Mouse (Mus musculus): ENCODE data around the gene Ctsa. TPM values are rescaled to one million over a fixed set of nuclear protein-coding genes. Genes with fewer than 3 reads are reported as not detected.

Gene Ctsa
- polyA plus RNA-seq, 1 experiment, result 318 TPM

GRCm38 (mm10) chr2:164804533-164805331, 27.9 kb upstream of the Ctsa start, which contains the start of the genes Acot8 and Zswim3:
Gene Acot8, minus strand, starts transcription at chr2:164804882.
Gene Zswim3, plus strand, starts transcription at chr2:164805098.
- Histone ChIP-seq H3K36me3 (ENCODE audit: control insufficient read depth, insufficient read depth, low read length) (peaks cover 7% of the 10 kb centered on the region), H3K4me1 (ENCODE audit: control insufficient read depth, insufficient read depth, insufficient read length) (peaks cover 8% of the 10 kb centered on the region; the same call in 1 of the 2 replicates), H3K27me3 (ENCODE audit: control insufficient read depth, insufficient read depth, low read length) (no peaks in the 10 kb centered on the region), H3K4me3 (ENCODE audit: extremely low read depth, insufficient read depth, insufficient read length) (peak within 1 kb of the TSS; percentile 93), H3K27ac (ENCODE audit: insufficient read depth, low read length) (peak within 1 kb of the TSS; percentile 89)
- TF ChIP-seq POLR2A (IDR thresholded peaks at IDR 0.05; ENCODE audit: low read depth, low read length), result peak; percentile 90
- no peak for TF ChIP-seq CTCF (IDR thresholded peaks at IDR 0.05; ENCODE audit: extremely low read depth, insufficient read depth, insufficient read length, insufficient replicate concordance)
- peak; percentile 96 to 98 for DNase-seq (ENCODE audit: low read depth in 1 of 2, low spot score in 2 of 2)
- 1% methylated on average over 47 of the region's 47 CpGs for WGBS

GRCm38 (mm10) chr2:164805332-164805718, 27.3 kb upstream of the Ctsa start:
- H3K36me3 ChIP-seq (ENCODE audit: control insufficient read depth, insufficient read depth, low read length), result peaks cover 3% of the 10 kb centered on the region
- TF ChIP-seq POLR2A (IDR thresholded peaks at IDR 0.05; ENCODE audit: low read depth, low read length) (no peak), CTCF (IDR thresholded peaks at IDR 0.05; ENCODE audit: extremely low read depth, insufficient read depth, insufficient read length, insufficient replicate concordance) (no peak)
- H3K4me1 ChIP-seq (ENCODE audit: control insufficient read depth, insufficient read depth, insufficient read length), result peaks cover 8% of the 10 kb centered on the region; the same call in 1 of the 2 replicates
- peak overlapping the region; percentile 73 for H3K4me3 ChIP-seq (ENCODE audit: extremely low read depth, insufficient read depth, insufficient read length)
- H3K27me3 ChIP-seq (ENCODE audit: control insufficient read depth, insufficient read depth, low read length), result no peaks in the 10 kb centered on the region
- 2% methylated on average over 21 of the region's 21 CpGs for WGBS
- no peak for DNase-seq (ENCODE audit: low read depth in 1 of 2, low spot score in 2 of 2)
- H3K27ac ChIP-seq (ENCODE audit: insufficient read depth, low read length), result peak overlapping the region; percentile 89

GRCm38 (mm10) chr2:164806614-164807013, 26.1 kb upstream of the Ctsa start:
- no peak overlapping the region for H3K27ac ChIP-seq (ENCODE audit: insufficient read depth, low read length)
- no peak for DNase-seq (ENCODE audit: low read depth in 1 of 2, low spot score in 2 of 2)
- peaks cover 8% of the 10 kb centered on the region; the same call in 1 of the 2 replicates for H3K4me1 ChIP-seq (ENCODE audit: control insufficient read depth, insufficient read depth, insufficient read length)
- H3K27me3 ChIP-seq (ENCODE audit: control insufficient read depth, insufficient read depth, low read length), result no peaks in the 10 kb centered on the region
- H3K36me3 ChIP-seq (ENCODE audit: control insufficient read depth, insufficient read depth, low read length), result peaks cover 1% of the 10 kb centered on the region; the same call in 1 of the 2 replicates
- WGBS, result 93% methylated on average over 7 of the region's 7 CpGs
- H3K4me3 ChIP-seq (ENCODE audit: extremely low read depth, insufficient read depth, insufficient read length), result no peak overlapping the region
- no peak for TF ChIP-seq CTCF (IDR thresholded peaks at IDR 0.05; ENCODE audit: extremely low read depth, insufficient read depth, insufficient read length, insufficient replicate concordance)

- Histone ChIP-seq H3K27ac (ENCODE audit: insufficient read depth, low read length) (no peak overlapping the region), H3K27me3 (ENCODE audit: control insufficient read depth, insufficient read depth, low read length) (no peaks in the 10 kb centered on the region), H3K4me3 (ENCODE audit: extremely low read depth, insufficient read depth, insufficient read length) (no peak overlapping the region), H3K36me3 (ENCODE audit: control insufficient read depth, insufficient read depth, low read length) (0 out of 2 replicates have a peak, but pooled peaks cover 1% of the 10 kb centered on the region), H3K4me1 (ENCODE audit: control insufficient read depth, insufficient read depth, insufficient read length) (no peaks in the 10 kb centered on the region)
- TF ChIP-seq CTCF (IDR thresholded peaks at IDR 0.05; ENCODE audit: extremely low read depth, insufficient read depth, insufficient read length, insufficient replicate concordance) (no peak), POLR2A (IDR thresholded peaks at IDR 0.05; ENCODE audit: low read depth, low read length) (no peak)
- no peak for DNase-seq (ENCODE audit: low read depth in 1 of 2, low spot score in 2 of 2)
- 84% methylated on average over 2 of the region's 2 CpGs for WGBS
These were observed 19.1 kb upstream of the Ctsa start for GRCm38 (mm10) chr2:164813557-164813956.

- no peak for DNase-seq (ENCODE audit: low read depth in 1 of 2, low spot score in 2 of 2)
- H3K4me1 ChIP-seq (ENCODE audit: control insufficient read depth, insufficient read depth, insufficient read length), result no peaks in the 10 kb centered on the region
- H3K4me3 ChIP-seq (ENCODE audit: extremely low read depth, insufficient read depth, insufficient read length), result no peak overlapping the region
- H3K36me3 ChIP-seq (ENCODE audit: control insufficient read depth, insufficient read depth, low read length), result 0 out of 2 replicates have a peak, but pooled peaks cover 2% of the 10 kb centered on the region
- H3K27ac ChIP-seq (ENCODE audit: insufficient read depth, low read length), result no peak overlapping the region
- 63% methylated on average over 5 of the region's 5 CpGs for WGBS
- H3K27me3 ChIP-seq (ENCODE audit: control insufficient read depth, insufficient read depth, low read length), result no peaks in the 10 kb centered on the region
- TF ChIP-seq CTCF (IDR thresholded peaks at IDR 0.05; ENCODE audit: extremely low read depth, insufficient read depth, insufficient read length, insufficient replicate concordance) (no peak), POLR2A (IDR thresholded peaks at IDR 0.05; ENCODE audit: low read depth, low read length) (no peak)
These were observed 17.3 kb upstream of the Ctsa start for GRCm38 (mm10) chr2:164815348-164815747.

GRCm38 (mm10) chr2:164815821-164816220, 16.9 kb upstream of the Ctsa start:
- WGBS, result 92% methylated on average over 8 of the region's 8 CpGs
- no peaks in the 10 kb centered on the region for H3K27me3 ChIP-seq (ENCODE audit: control insufficient read depth, insufficient read depth, low read length)
- no peak overlapping the region for H3K27ac ChIP-seq (ENCODE audit: insufficient read depth, low read length)
- no peak for DNase-seq (ENCODE audit: low read depth in 1 of 2, low spot score in 2 of 2)
- TF ChIP-seq CTCF (IDR thresholded peaks at IDR 0.05; ENCODE audit: extremely low read depth, insufficient read depth, insufficient read length, insufficient replicate concordance) (no peak), POLR2A (IDR thresholded peaks at IDR 0.05; ENCODE audit: low read depth, low read length) (no peak)
- 0 out of 2 replicates have a peak, but pooled peaks cover 3% of the 10 kb centered on the region for H3K36me3 ChIP-seq (ENCODE audit: control insufficient read depth, insufficient read depth, low read length)
- H3K4me3 ChIP-seq (ENCODE audit: extremely low read depth, insufficient read depth, insufficient read length), result no peak overlapping the region
- no peaks in the 10 kb centered on the region for H3K4me1 ChIP-seq (ENCODE audit: control insufficient read depth, insufficient read depth, insufficient read length)

GRCm38 (mm10) chr2:164817206-164817605, 15.5 kb upstream of the Ctsa start:
- DNase-seq (ENCODE audit: low read depth in 1 of 2, low spot score in 2 of 2), result no peak
- no peaks in the 10 kb centered on the region for H3K27me3 ChIP-seq (ENCODE audit: control insufficient read depth, insufficient read depth, low read length)
- no peaks in the 10 kb centered on the region for H3K4me1 ChIP-seq (ENCODE audit: control insufficient read depth, insufficient read depth, insufficient read length)
- H3K27ac ChIP-seq (ENCODE audit: insufficient read depth, low read length), result no peak overlapping the region
- H3K4me3 ChIP-seq (ENCODE audit: extremely low read depth, insufficient read depth, insufficient read length), result no peak overlapping the region
- WGBS, result 91% methylated on average over 6 of the region's 6 CpGs
- TF ChIP-seq CTCF (IDR thresholded peaks at IDR 0.05; ENCODE audit: extremely low read depth, insufficient read depth, insufficient read length, insufficient replicate concordance) (no peak), POLR2A (IDR thresholded peaks at IDR 0.05; ENCODE audit: low read depth, low read length) (no peak)
- peaks cover 6% of the 10 kb centered on the region; the same call in 1 of the 2 replicates for H3K36me3 ChIP-seq (ENCODE audit: control insufficient read depth, insufficient read depth, low read length)
